Mouse (Mus musculus) embryo, embryonic 11.5 days (tissue): ENCODE data around the gene Ttyh3.
A peak's percentile ranks its signal among the peaks of the same experiment; 100 is the strongest.

ENCODE experiments used
- DNase-seq: peaks from one replicate; pipeline ENCODE4 v3.0.0-alpha.2; 2012; ENCODE audit warnings: low read depth, low spot score

The Ttyh3 gene

DNA sequence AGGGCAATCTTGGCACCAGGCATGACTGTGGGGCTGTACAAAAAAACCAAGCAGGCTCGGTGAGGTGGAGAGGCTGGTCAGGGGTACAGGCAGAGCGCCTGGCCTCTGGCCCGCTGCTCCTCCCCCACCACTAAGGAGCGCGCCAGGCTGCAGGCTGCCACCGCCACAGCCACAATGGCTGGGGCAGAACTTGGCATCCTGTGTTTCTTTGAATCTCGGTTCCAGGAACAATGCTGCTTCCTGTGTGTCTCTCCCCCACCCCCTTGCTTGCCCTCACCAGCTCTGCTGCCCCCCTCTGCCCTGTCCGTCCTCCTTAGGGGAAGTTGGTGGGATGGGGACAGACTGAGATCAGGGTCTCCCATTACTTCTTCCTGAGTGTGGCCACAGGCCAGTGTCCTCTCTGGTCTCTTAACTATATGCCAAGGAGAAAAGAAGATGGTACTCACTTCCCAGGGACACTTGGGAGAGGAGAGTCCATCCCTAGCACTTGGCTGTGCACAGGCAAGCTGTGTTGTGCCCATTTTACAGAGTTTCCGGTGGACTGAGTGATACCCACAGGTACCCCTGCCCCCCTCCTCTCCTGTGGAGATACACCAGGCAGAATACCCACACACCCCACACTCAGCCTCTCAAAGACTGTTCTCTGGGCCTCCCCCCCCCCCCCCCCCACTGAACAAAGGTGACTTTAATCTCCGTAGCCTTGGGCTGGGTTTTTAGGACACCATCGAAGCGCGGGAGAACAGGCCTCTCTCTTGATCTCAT is 39.1 kb downstream of the Ttyh3 start:
- no peak for DNase-seq

DNA sequence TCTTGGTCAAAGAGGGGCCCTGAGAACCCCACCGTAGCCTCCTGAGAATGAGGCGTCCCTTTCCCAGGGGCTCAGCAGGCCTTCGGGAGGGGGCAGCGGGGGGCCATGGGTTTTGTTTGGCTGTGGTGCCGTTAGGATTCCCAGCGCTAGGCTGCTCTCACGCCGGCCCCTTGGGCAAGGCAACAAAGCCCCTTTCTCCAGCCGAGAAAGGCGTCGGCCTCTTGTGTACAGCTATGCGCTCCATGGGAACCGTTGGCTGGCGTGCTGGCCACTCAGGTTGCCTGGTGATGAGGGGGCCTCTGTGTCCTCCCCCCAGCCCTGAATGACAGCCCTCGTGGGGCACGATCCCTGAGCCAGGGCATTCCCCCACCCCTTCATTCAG is 40.2 kb downstream of the Ttyh3 start:
- no peak for DNase-seq

DNA sequence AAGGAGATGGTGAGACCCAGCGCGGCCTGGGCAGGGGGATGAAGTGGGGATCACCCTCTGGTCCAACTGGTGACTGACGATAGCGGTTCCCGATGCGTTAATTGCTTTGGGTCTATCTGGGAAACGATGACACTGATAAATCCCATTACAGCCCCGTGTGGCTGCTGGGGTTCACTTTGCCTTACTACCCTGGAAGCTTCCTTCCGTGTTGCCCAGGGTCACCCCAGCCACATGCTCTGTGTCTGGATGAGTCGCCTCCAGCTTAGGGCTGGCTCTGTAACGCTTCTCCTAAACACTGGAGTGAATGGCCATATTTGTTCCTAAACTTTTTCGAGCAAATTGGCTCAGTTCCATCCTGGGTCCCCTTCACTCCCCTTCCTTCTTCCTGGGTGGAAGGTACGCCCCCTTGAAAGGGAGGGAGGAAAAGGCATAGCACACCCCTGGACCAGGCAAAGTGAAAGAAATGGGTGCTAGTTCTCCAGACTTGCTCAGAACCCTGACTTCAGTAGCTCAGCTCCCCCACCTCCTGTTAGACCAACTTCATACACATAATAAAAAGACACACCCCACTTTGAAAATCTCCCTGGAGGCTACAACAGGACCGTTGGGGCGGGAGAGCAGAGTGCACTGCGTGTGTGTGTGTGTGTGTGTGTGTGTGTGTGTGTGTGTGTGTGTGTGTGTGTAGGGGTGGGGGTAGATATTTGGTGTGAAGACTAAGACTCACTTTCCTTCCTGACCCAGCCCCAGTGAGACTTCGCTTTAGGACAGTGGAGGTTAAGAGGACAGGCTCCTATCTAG is 40.8 kb downstream of the Ttyh3 start:
- no peak for DNase-seq

DNA sequence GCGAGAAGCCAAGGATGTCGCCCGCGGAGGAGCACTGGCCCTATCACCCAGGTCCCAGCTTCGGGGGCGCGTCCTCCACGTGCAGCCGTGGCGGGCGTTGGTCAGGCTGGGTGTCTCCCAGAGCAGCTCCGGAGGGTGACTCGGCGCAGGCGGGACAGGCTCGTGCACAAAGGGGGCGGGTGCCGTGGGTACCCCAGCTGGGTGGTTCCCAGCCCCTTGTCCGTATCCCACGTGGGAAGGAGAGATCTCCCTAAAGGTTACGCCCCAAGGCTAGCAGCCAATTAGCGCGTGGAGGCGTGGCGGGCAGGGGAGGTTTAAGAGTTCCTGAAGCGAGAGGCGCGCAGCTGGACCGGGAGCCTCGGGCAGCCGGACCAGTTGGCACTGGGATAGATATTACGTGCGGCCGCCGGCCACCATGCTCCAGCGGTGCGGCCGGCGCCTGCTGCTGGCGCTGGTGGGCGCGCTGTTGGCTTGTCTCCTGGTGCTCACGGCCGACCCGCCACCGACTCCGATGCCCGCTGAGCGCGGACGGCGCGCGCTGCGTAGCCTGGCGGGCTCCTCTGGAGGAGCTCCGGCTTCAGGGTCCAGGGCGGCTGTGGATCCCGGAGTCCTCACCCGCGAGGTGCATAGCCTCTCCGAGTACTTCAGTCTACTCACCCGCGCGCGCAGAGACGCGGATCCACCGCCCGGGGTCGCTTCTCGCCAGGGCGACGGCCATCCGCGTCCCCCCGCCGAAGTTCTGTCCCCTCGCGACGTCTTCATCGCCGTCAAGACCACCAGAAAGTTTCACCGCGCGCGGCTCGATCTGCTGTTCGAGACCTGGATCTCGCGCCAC is 41.6 kb downstream of the Ttyh3 start, which contains the start of gene Lfng:
TSS of gene Lfng (plus strand) at position 320 of the 835 bp plus-strand sequence.
- DNase-seq = peak; percentile 84

DNA sequence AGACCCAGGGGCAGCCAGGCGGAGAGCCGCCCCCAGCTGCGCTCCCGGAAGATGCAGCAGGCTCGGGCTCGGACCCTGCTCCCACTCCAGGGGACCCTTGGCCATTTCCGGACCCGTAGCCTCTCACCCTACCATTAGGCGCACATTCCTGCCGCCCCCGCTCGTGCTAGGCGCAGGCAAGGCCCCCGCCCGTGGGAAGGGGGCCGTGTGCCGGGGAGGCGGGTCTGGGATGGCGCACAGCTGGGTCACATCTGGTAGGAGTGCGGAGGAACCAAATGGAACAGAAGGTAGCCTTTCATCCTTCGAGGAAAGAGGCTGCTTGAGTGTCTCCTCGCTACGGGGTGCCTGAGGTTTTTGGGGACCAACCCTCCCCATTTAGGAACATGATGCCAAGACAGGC is 42.4 kb downstream of the Ttyh3 start:
- DNase-seq = no peak

DNA sequence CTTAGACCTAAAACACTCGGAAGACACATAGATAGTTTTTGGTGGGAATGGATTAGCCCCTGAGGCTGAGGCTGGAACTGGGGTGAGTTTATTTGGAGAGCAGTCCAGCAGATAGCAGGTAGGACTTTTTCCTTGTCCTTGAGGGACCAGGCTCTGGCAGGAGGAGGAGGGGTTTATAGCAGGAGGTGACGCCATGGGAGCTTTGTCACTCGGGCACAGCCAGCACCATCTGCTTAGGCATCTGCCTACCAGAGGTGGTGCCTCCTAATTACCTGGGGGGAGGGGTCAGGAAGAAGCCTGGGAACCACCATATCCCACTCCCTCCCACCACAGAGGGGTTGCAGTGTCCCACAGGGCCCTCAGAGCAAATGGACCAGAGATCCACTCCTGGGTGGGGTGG is 43.6 kb downstream of the Ttyh3 start:
- no peak for DNase-seq

DNA sequence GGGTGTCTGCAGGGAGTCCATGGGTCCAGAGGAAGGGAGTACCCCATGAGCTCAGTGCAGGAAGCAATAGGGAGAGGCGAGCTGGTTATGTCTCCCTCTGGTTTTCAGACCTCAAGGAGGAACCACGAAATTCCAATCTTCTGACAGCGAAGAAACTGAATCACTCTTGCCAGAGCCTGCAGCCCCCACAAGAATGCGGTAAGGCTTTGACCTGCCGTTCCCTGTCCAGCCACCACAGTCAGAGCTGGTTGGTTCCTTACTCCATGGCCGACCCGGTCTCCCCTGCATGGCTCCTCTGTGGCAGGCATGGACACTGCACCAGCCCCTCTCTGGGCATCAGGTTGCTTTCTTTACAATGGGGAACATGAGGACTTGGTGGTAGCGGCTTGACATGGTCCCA is 44.4 kb downstream of the Ttyh3 start:
- no peak for DNase-seq

DNA sequence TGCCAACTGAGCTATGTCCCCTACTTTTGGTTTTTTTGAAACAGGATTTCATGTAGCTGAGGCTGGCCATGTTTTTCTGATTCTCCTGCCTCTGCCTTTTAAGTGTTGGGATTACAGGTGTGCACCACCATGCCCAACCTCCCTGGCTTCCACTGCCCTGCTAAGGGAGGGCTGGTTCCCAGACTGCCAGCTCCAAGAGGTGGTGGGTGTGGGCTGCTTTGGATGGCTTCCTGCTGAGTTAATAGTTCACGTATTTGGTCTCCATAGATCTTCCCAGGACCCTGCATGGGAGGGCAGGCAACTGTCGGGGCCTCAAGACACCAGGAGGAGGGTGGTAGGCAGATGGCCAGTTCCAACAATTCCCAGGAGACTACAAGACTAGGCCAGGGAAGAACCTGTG is 46.3 kb downstream of the Ttyh3 start:
- no peak for DNase-seq

DNA sequence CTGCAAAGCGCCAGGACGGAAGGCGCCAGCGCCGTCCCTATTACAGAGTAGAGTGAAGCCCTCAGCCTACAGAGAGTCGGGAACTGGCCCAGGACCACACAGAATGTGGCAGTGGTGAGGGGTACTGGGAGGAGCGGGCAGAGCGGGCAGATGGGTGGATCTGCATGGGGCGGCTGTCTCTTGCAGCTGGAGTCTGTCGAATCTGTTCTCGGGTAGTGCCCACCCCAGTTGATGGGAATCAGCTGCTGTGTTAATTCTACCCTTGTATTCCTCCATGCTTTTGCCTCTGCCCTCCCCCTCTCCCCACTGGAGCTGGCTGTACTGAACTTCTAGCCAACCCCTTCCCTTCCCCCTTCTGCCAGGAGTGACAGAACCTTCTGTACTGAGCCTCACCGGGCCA is 47.1 kb downstream of the Ttyh3 start:
- no peak for DNase-seq

DNA sequence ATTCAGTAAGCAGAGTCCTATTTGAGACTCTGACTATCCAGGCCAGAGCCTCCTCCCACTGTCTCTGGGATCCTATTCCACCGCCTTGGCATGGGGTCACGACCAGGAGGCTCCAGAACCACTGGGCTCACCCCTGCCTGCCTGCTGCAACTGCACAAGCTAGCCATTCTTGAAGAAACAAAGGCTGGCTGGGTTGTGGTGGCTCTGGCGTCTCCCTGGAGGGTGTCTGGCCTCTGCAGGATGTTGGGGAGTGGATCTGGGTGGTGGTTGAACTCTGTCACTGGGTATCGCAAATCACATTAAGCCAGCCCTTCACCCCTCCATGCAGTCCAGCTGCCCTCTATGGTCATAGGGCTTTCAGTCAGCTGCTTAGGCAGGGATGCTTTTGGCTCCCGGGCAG is 48.9 kb downstream of the Ttyh3 start:
- no peak for DNase-seq

DNA sequence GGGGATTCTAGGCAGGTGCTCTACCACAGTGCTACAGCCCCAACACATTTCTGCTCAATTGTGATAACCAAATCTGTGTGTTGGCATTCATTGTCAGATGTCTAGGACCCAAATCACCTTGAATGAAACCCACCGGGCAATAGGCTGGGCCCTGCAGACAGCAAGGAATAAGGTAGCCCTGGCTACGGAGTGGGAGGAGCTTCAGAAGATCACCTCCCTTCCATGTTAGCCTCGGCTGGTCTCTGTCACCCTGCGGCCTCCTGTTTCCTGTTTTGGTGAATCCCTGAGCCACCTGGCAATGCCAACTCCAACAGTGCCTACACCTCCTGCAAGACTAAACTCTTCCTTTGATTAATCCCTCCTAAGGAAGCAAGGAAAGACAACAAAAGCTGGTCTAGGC is 51.0 kb downstream of the Ttyh3 start:
- no peak for DNase-seq

DNA sequence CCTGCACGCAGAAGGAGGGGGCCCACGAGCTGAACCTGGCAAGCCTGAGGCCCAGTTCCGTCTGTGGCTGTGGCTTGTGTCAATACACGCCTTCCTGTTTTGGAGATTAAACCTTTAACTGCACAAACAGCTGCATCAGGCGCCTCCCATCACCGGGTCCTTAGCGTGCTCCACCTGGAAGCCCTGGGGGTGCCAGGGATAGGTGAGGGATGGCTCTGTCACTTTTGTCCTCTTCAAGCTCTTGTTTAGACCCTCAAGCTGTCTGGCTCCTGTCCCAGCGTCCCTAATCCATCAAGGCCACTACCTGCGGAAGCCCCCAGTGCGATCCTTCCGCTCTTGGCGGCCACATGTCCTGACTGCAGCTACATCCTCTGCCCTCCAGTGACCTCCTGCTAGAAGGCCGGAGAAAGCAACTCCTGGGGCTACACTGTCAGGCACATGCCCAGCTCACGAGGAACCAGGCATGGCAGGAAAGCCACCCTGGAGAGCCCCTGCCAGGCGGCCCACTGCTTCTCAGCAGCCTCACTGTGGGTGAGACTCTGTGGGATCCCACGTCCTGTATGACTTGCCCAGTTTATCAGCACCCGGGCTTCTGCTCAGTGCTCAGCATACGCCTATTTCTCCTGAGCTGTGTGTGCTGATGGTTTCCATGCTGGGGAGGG is 51.8 kb downstream of the Ttyh3 start:
- DNase-seq = no peak

DNA sequence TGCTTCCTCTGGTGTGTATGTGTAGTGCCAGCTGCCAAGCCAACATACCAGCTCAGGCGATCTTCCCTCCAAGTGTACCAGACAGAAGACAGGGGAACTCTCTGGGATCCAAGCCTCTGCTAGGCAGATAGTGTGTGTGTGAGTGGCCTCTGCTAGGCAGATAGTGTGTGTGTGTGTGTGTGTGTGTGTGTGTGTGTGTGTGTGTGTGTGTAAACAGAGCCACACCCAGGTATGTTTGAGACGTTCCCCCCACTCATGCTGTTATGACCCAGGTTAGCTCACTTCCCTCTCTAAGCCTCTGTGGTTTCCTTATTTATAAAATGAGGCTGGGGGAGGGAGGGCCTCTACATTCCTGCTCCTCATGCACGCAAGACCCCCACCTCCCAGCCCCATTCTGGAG is 52.4 kb downstream of the Ttyh3 start:
- DNase-seq = no peak

DNA sequence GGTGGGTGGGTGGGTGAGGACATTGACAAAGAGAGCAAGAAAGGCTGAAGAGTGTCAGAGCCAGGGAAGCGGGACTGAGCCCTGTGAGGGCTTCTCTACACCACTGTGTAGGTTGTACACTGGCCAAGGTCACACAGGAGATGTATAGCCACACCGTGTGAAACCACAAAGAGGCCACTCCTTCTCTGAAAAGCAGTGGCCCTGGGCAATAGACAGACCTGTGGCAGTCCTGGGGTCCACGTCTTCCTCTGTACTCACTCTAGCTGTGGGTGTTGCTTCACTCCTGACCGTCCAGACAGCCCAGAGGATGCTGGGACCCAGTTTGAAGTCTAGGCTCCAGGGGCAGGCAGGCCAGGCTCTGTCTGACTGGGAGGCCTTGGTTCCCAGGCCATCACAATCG is 54.0 kb downstream of the Ttyh3 start:
- DNase-seq = no peak

DNA sequence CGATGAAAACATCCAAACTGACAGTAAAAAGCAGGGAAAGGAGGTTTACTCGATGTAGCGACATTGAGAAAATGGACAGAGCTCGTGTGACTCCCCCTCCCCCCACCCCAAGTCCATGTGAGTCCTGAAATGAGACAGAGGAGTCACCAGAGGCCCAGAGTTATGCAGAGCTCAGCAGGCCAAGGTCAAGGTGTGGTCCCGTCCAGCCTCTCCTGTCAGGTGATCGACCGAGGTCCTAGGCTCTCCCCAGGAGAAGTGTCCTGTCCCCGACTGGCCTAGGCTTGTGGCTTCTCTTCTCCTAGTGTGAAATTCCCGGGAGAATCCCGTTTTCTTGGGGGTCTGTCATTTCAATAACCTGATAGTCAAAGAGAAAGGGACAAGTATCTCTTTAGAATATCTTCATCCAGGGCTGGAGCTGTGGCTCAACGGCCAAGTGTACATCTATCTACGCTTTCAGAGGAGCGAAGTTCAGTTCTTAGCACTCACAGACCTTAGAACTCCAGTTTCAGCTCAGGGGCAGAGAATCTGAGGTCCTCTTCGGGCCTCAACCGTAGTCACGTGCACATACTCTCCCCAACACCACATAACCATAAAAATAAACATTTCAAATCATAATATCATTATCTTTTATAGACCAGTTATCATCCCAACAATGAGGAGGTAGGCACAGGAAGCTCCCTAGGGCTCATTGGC is 59.6 kb downstream of the Ttyh3 start:
- no peak for DNase-seq

DNA sequence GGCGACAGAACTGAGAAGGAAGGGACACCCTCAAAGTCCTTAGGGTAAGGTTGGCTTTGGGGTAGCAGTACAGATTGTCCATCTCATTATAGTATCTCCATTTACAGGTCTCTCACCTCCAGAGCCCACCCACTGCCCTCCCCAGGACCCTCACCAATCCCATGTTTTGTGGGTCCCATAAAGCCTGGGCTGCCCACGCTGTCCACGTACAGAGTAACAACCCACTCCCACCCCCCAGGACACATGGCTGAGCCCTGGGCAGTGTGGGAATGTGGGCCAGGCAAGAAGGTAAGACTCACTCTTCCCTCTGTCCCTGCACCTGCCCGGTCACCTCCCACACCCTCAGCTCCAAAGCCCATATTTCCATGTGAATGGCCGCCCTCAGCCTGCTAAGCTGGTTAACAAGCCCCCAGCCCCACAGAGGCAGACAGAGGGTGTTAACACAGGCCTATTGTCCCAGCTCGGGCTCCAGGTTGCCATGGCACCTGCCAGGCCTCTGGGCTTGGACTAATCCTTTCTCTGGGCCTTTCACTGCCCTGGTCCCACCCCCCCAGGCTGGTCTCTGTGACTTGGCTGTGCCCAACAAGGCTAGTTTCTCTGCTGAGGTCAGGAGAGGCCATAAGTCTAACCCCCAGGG is 65.0 kb downstream of the Ttyh3 start:
- no peak for DNase-seq

DNA sequence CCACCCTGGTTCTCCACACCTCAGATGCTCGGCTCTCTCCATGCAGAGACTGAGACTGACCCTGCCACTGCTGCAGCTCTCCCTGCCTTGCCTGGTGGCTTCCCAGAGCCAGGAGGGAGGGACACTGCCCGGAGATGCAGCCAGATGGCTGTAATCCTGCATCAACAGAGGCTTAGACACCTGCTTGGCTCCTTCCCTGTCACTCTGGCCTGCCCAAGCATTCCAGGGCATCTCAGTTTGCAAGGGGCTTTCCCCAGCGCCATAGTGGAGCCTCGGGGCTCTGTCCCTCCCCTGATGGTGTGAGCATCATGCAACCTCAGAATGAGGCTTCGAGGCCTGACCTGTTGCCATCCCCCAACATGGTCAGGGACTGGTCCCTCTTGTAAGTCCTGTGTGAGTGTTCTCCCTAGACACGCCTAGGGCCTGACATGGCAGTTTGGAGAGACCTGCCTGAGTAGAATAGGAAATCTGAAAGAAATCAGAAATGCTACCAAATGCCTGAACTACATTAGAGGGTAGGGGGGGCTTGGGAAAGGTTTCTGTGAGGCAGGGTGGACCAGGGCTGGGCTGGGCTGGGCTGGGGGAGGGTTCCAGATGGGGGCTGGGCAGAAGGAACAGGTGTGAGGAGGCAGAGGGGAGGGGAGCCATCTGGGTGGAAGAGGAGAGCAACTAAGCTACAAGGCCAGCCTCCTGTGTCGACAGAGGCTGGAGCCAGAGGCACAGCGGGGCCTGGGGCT is 65.7 kb downstream of the Ttyh3 start:
- DNase-seq = no peak

DNA sequence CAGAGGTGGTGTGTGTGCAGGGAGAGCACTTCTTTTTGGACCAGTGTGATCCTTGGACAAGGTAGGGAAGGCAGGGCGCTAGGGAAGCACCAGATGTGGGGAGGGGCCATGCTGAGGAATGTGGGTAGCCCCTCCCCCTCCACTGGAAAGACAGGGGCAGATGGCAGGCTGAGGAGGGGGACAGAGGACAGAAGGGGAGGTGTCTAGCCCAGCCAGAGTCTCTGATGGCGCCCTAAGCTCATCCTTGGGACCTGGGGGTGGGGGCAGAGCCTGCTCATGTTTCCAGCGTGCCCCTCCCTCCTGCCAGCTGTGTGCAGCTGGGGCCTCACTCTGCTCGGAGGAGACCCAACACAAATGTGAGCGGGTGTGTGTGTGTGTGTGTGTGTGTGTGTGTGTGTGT is 67.3 kb downstream of the Ttyh3 start:
- DNase-seq = no peak

DNA sequence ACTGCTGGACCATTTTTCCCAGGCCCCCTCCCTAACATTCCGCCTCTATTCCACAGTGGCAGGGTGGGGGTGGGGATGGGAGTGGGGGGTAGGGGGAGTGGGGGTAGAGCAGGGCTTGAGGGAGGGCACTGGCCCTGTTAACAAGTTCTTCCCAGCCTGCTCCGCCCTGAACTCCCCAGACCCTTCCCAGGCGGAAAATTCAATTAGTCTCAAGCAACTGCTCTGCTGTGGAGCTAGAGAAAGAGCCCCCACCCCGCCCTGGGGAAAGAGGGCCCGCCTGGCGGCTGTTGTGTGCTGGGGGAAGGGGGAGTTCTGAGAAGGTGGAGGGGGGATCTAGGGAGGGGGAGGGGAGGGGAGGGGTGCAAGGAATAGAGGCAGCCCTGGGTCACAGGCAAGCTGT is 69.1 kb downstream of the Ttyh3 start:
- DNase-seq = no peak

DNA sequence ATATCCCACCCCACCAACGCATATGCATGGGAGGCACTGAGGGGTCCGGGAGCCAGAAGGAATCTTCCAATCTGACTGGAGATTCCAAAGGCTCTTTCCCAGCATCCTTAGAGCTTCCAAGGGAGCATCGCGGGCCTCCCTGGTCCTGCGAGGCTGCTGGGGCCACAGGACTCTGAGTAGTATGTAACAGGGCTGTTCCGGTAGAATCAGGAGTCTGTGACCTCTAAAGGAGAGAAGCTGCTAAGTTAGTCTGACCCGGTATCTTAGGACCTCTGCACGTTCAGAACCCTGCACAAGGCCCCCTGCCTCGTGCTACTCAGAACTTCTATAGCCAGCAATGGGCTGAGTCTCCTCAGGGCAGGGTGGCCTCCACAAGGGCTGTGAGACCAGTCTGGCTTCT is 69.6 kb downstream of the Ttyh3 start:
- no peak for DNase-seq
